Mouse (Mus musculus): Measurements from ENCODE around the gene Bcor. TPM values are rescaled to one million over a fixed set of nuclear protein-coding genes. Genes with fewer than 3 reads are reported as not detected.

Gene Bcor
- 10 to 100 TPM; 21.1 to 23.3 TPM for total RNA-seq (2021)
- long read RNA-seq, experiment 1, partial matches to known transcripts: 11 of 15 reads
- long read RNA-seq, experiment 1, other reads (novel, unspliced or antisense): 4 of 15 reads
- long read RNA-seq, experiment 2, full-length matches to known transcripts: 1 of 6 reads
- long read RNA-seq, experiment 2, partial matches to known transcripts: 3 of 6 reads
- long read RNA-seq, experiment 2, other reads (novel, unspliced or antisense): 2 of 6 reads

DNA sequence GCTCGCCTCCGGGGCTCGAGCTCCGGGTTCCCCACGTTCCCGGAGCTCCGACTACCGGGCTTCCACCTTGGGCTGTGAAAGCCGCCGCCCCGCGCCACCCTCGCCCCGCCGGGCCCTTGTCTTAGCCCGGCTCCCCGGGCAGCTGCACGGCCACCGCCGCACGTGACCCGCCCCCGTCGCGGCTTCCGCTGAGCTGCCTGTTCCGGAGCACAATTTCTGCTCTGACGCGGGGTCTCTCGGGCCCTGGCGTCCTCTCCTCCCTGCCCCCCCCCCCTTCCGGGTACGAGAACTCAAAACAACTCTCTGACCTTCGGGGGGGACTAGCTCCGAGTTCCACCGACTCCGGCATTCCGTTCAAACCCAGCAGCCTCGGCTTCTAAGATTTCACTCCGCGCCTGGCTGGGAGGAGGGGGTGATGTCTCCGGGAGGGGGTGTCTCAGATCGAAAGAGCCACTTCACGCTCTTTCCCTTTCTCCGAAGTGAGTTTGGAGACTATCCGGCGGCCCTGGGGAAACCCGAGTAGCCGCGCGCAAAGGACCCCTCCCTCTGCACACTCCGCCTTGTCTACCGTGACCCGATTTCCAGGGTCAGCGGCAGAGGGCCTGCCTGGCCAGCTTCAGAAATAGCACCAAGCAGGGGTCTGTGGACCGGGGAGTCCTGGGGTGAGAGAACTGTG lies at the start of gene Bcor:
Gene Bcor, minus strand, starts transcription at position 375 of the 676 bp plus-strand sequence.
- peak; percentile 76 for DNase-seq

- no peak for DNase-seq
Measured at GRCm38 (mm10) chrX:12202951-12203350, 42.8 kb upstream of the Bcor start.

GRCm38 (mm10) chrX:12201111-12201510 lies 41.0 kb upstream of the Bcor start:
- no peak for DNase-seq

- DNase-seq: no peak
Measured at GRCm38 (mm10) chrX:12195234-12195919, 35.2 kb upstream of the Bcor start.

- peak; percentile 14 for DNase-seq
Measured at GRCm38 (mm10) chrX:12192343-12192742, 32.2 kb upstream of the Bcor start.

DNA sequence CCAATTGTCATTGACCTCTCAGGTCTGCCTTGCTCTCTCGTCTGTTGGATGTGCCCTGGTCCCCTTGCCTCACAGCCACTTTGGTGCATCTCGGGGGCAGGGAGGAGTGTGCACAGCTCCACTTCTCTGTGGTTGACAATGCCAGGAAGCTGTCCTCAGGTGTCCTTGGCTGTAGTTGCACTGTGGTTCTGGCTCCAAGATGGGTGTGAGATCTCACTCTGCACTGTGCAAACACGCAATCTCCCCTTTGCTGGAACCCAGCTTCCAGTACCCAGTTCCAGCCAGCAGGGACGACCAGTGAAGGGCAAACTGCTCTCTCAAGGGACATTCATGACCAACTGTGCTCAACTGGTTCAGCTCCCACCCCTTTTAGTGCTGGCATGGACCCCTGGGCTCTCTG lies 29.4 kb upstream of the Bcor start:
- DNase-seq: peak; percentile 5

DNA sequence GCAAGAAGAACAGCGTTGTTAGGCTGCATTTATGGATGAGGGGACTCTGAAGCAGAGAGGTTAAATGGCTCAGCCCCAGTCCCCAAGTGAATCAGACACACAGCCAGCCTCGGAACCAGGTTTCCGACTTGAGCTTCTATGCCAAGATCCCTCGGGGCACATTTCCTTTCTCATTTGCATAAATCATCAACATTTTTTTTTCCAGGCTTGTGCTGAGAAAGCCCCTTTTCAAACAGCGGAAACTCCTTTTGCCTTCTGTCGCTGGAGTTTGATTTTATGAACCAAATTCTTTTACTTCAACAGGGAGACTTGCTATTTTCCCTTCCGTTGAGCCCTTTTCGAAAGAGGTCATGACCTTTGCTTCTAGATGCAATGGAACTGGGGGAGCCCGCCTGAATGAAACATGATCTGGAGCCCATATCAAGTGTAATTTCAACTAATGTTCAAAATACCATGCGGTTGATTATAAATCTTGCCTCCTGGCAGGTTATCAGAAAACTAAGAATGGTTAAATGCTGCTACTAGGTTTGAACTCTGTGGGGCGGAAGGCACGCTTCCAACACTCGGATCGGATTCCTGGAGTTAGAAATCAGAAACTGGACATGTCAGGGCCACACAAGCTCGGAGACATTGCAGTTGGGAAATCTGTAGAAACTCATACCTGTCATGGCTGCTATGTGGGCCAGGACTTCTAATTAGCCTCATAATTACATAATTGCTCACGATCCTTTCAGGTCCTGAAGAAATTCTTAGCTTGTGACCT lies 15.2 kb upstream of the Bcor start:
- DNase-seq: no peak

GRCm38 (mm10) chrX:12170128-12170527 lies 10.0 kb upstream of the Bcor start:
- DNase-seq: no peak

GRCm38 (mm10) chrX:12164591-12165529 lies 4.7 kb upstream of the Bcor start:
- no peak for DNase-seq

- DNase-seq: peak; percentile 40
Measured at GRCm38 (mm10) chrX:12159534-12159881, 647 bp downstream of the Bcor start.

DNA sequence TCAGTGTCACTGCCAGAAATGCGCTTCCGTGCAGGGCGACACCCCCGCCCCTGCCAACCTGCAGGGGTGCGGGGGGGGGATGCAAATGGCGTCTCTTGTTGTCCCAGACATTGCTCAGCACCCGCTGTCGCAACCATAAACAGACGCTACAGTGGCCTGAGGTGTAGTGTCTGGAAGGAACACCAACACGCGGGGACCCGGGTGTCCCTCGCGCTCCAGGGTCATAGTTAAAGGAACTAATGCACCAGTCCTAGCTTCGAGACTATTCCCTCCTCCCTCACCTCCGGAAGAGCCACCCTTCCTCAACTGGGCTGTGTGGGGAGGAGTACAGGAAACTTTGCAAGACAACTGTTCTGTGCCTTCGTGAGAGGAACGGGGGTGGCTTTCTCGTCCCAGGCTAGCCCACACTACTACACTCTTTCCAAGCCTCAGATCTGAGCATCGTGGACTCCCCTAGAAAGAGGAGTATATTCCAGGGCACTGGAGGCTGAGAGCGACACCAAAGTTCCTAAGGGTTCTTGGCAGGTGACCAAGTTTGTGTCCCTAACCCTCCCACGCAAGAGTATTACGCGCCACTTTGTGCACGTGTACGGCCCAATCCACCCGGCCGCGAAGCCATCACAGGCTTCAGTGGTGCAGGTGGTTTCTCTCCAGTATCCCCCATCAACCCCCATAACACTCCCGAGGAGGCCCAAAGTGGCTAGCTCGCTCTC lies 1.2 kb downstream of the Bcor start:
- peak; percentile 47 for DNase-seq

DNA sequence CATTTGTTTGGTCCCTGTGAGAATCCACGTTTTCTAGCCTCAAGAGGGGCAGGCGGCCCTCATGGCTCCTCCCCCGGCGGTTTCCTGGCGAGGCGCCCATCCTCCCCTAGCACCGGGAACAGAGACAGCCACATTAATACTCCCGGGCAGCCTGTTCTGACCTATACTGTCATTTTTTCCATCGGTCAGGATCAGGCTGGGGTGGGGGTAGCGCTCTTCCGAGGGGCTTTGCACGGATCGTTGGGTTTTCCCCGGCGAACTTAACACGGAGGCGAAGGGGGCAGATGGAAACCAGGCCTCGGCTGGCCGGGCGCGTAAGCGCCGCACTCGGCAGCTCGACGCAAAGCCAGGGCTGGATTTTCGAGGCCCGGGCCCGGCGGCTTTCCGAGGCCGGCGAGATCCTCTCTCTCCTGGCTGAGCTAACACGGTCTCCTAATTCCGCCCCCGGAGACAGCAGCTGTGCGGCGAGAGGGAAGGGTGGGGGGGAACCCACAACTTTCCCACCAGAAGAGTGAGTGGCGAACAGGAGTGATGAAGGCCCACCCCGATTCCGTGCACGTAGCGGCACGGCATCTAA lies 1.8 kb downstream of the Bcor start:
- DNase-seq: peak; percentile 81

DNA sequence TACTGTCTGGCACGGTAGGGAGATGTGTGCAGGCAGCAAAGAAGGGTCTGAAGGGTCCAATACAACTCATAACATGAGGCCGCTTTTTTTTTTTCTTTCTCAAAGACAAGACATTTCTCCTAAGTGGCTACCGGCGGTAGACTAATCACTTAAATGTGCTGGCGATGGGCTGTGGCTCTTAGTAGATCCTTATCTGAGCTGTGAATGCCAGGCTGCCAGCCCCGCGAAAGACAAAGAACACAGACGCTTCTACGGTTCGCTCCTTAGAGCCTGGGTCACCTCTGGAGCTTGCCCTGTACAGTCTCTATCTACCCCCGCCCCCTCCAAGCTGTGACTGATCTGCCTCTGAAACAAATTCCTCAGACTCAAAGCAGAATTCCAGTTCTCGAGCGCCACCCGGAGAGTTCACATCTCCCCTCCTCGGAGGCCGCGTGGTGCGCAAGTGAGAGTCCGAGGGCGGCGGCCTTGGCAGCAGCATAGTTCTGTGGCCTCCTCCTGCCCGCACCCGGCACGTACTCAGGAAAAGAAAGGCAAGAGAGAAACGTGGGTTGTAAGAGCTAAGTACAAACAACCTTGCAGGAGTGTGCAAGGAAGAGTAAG lies 2.7 kb downstream of the Bcor start:
- peak; percentile 70 for DNase-seq

DNA sequence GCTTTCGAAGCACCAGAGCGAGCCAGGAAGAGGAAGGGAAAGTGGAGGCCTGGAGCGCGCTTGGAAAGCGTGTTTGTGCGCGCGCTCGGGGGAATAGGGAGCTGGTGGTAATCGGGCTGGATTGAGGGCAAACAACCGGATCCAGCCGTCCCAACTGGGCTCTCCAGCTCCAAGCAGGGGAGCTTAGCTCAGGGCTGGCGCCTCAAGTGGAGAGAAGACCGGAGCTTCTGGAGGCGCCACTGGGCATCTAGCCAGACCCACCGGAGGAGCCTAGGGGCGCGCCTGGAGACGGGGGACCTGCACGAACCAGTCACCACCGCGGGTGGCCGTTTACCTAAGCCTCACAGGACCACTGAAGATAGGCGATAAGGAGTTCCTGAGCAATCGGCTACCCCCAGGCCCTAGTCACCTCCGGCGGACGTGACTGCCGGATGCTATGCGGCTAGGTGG lies 4.3 kb downstream of the Bcor start:
- DNase-seq: peak; percentile 50

DNA sequence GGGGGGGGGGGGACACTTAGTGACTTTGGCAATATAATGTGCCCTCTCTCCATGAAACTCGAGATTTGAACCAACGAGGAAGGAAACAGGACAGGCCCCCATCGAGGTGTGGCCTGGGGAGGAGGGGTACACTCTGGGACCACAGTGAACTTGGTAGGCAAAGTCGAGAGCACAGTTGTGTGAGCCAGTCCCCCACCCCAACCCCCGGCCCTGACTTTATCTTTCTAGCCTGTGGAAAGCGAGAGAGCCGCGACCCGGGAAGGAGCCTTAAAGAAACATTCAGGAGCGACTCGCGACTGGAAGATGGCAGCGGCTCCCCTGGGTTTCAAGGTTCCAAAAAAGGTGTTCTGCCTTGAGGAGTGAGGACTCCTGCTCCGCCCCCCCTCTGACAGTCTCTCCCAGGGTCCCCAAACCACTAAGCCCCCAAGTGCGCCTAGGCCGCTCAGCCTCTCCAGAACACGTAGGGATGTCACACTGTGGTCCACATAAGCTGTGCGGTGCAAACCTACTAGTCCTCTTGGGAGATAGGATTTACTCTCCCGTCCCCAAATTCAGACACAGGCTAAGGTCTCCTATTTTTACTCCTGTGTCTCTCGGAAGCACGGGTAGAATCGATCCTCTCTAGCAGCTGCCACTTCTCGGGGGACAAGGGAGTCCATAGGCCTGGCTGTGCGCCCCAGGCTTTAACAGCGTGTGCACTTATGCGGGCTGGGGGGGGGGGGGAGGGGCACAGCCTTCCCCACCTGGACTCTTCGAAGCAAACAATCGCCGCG lies 4.9 kb downstream of the Bcor start:
- DNase-seq: no peak

DNA sequence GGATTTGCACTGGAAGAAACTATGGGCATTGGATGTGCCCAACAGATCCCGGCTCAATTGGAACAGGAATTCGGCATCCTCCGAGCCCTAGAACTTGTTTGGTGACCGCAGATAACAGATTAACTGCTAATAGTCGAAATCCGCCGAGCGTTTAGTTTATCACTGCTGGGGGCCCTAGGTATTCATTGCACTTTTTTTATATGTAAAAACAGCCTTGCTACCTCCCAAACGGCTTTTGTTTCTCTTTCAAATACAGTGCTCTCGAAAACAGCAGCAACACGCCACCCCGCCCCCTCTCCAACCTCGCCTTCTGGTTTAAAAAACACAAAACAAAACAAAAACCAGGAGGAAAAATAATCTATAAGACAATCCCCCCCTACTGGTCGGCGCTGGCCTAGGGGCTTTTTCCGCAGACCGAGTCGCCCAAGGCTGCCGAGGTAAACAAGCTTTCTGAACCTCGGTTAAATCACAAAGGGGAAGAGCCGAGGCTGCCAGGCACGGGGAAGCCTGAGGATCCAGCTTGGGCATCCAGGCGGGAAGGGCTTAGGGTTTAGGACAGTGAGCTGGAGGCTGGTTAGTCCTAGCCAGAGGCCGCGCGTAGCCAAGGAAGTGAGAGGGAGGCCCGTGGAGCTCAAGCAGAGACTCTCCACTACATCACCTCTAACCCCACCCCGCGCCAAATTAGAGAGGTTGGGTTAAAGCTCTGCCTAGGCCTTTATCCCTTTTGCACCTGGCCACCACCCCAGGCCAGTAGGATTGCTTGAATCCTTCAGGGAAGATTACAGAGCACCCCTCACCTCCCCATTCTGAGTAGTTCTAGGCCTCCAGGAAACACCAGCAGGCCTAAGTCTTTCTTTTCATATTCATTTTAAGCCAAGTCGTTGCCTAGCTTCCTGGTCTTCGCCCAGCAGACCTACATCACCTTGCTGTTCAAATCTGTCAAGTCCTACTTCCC lies 6.7 kb downstream of the Bcor start:
- DNase-seq: no peak

DNA sequence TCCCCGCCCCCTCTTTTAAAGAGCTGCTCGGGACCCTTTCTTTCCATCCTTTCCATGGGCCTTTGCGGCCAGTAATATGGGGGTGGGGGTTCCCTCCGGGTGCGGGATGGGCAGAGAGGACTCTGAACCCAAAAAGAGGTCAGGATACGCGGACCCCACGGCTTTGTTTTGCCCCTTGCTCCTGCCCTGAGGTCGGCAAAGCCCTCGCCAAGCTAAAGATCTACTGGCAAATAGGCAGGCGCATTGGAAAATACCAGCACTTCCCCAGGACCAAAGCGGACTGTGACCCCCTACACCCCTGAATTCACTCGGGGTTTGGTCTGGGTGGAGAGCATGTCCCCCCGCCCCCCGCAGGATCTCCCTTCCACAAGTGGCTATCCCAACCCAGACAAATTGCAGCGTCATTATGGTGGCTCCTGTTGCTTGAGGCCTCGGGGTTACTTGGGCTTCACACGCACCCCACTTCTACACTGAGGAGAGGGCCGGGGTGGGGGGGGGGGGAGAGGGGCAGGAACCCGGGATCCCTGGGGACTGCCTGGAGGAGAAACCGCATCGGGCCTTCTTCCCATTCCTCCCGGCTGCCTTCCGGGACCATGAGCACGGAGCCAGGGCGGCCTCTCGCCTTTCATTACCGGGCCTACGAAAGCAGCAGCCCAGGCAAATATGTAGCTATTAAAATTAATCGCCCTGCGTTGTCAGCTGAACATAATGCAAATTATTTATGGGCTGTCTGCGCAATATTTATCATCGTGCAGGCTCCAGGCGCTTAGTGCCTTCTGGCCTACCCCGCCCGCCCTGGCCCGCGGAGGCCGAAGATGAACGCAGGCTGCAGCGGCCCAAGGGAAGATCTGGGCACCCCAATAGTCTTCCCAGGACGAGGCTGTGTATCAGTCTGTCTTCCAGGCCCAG lies 7.9 kb downstream of the Bcor start:
- DNase-seq: no peak
